Mouse (Mus musculus) megakaryocyte, embryonic 14.5 days (primary cell): ENCODE measurements around the gene Ltbp1.

Experiments used
- FLI1 ChIP-seq: IDR thresholded peaks from 2 replicates; pipeline ENCODE4 v1.6.1; 2012; ENCODE audit warnings: low read length, inconsistent platforms, mixed read lengths
- GATA1 ChIP-seq: IDR thresholded peaks from 3 replicates; pipeline ENCODE4 v1.6.1; 2012; ENCODE audit warnings: mixed read lengths, low read length, inconsistent platforms, borderline replicate concordance

DNA sequence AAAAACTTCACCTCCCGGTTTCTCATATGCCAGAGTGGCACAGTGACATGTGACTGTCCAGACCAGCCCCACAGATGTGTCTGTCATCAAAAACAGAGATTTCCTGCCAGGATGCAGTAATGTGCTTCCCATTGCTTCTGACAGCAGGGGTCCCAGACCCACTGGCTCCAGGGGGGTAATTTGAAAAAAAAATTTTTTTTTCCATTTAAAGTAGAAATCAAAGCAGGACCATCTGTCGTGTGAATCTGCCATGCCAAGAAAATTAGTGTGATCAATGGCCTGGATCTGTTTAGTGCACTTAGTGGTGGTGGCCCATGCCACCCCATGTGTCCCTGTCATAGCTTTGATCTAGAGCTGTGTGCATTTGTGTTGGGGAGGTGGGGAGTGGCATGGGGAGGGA lies 374.8 kb downstream of the Ltbp1 start:
- no peak for TF ChIP-seq FLI1
- no peak for TF ChIP-seq GATA1
